Mouse (Mus musculus) megakaryocyte, adult 5-6 weeks (primary cell): ENCODE results near the gene Zcchc4. TPM values are rescaled to one million over a fixed set of nuclear protein-coding genes. Genes with fewer than 3 reads are reported as not detected.

Experiments
- ATAC-seq: 2 replicates; pipeline ENCODE4 v1.8.0; 2016; ENCODE audit warnings: mild to moderate bottlenecking, inconsistent platforms; ENCODE audit not compliant: poor library complexity, severe bottlenecking
- total RNA-seq, 2 experiments: library from RNA; stranded (forward) in 1 of 2; stranded (reverse) in 1 of 2; fragments of 153-499, 151-499 nt in 1 of 2; fragments of 221-1000, 200-1000 nt in 1 of 2; gene quantifications; 2 replicates each; pipeline versions ENCODE4 v1.2.3 to v1.2.4; 2015 to 2017

Gene Zcchc4
- total RNA-seq, 2 experiments from 2014 or later: 11.8 to 16.4 TPM

- ATAC-seq: peak; percentile 60
Measured at GRCm38 (mm10) chr5:52793230-52793629, 18.0 kb downstream of the Zcchc4 start.

GRCm38 (mm10) chr5:52794109-52794508 is 18.9 kb downstream of the Zcchc4 start:
- peak; percentile 53 for ATAC-seq

GRCm38 (mm10) chr5:52799274-52799985 is 24.2 kb downstream of the Zcchc4 start:
- ATAC-seq: no peak

- ATAC-seq: no peak
Measured at GRCm38 (mm10) chr5:52805801-52806200, 30.6 kb downstream of the Zcchc4 start.

DNA sequence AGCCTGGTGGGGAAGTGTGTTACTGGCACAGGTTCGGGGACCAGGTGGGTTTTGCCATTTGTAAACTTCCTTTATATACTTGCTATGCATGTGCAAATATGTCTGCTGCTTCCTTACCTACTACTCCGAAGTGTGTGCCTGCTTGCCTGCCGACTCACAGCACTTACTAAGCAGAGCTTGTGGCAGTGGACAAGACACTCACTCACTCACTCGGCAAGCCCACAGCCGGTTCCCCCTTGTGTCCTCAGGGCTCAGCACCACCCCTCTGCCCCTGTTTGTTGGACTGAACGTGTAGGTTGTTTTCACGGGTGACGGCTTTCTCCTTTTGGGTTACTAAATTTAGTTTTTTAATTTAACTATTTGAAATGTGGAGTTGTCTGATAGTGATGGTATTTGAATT is 31.1 kb downstream of the Zcchc4 start:
- ATAC-seq: no peak

GRCm38 (mm10) chr5:52807030-52807429 is 31.8 kb downstream of the Zcchc4 start:
- no peak for ATAC-seq

DNA sequence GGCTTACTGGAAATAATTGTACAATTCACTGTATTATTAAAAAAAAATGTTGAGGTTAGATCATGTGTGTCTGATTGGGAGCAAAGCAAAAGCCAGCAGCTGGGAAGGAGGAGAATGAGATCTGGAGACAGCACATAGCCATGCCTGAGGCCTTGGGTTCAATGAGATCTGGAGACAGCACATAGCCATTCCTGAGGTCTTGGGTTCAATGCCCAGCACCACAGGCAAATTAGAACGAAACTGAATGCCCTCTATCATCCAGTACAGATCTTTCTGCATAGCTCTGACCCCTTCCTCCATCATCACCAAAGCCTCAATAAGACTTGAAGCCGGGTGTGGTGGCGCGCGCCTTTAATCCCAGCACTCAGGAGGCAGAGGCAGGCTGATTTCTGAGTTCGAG is 35.2 kb downstream of the Zcchc4 start:
- ATAC-seq: no peak

GRCm38 (mm10) chr5:52811056-52811455 is 35.8 kb downstream of the Zcchc4 start:
- ATAC-seq: no peak

GRCm38 (mm10) chr5:52812456-52812855 is 37.2 kb downstream of the Zcchc4 start:
- no peak for ATAC-seq

GRCm38 (mm10) chr5:52813312-52813711 is 38.1 kb downstream of the Zcchc4 start:
- no peak for ATAC-seq

GRCm38 (mm10) chr5:52818676-52819075 is 43.5 kb downstream of the Zcchc4 start:
- ATAC-seq: no peak

DNA sequence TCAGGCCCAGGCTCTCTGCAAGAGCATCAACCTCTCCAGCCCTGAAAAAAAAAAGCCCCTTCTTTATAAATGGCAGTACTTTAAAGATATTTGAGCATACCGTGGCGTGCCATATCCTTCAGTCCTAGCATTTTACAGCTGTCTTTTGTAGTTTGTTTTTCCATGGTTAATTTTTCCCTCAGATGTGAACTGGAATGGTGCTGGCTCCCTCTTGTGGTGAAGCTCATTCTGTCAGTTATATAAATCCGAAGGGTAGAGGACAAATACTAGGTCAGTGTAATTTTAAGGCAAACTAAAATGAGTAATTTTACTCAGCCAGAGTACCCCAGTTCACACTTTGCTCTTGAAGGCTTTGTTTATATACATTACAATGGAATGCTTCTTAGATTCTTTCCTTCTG is 46.5 kb downstream of the Zcchc4 start:
- ATAC-seq: no peak

DNA sequence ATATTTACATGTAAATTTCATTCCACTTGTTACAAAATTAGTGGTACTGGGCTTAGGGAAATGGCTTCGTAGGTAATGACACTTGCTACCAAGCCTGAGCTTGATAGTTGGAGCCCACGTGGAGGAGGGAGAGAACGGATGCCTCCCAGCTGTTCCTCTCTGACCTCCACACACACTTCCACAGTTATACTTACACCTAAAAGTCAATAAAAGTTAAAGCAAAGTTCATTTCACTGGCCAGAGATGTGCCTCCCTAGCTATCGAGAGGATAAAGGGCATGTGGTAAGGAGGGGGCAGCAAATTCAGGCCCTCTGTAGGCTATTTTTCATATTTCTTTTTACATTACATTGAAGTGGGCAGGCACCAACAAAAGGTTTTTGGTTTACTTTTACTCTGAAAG is 52.7 kb downstream of the Zcchc4 start:
- ATAC-seq: no peak

DNA sequence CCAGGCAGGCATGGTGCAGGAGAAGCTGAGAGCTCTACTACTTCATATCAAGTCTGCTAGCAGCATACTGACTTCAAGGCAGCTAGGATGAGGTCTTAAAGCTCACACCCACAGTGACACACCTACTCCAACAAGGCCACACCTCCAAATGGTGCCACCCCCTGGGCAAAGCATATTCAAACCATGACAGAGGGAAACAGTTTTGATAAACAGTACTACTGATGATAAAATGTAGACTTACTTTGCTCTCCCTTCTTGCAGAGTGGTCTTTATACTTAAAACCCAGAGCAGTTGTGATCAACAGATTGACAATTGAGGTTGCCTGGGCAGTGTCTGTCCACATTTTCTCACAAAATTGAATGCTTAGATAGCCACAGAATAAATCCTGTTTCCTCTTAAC is 57.8 kb downstream of the Zcchc4 start:
- ATAC-seq: no peak

DNA sequence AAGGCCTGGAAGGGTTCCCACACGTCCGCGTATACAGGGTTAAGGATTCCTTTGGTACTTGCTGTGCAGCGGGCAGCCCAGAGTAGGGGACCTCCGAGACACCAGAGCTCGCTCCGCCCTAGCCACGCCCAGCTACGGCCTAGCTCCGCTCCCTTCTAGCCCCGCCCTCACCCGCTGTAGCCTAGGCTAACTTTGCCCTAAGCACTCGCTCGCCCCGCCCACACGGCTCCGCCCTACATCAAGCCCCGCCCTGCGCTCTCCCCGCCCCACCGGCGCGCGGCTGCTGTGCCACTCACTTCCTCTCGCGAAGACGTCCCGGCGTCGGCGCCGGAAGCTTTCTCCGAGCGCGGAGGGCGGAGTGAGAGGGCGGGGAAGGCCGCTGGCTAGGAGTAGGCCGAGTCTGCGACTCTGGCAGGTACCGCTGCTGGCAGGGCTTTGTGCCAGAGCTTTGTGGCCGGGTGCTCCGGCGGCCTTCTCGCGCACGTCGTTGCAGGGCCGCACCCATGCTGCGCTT is 58.6 kb downstream of the Zcchc4 start, which contains the start of gene Anapc4:
TSS of gene Anapc4 (plus strand) at position 252 of the 514 bp plus-strand sequence.
- ATAC-seq: peak; percentile 99

DNA sequence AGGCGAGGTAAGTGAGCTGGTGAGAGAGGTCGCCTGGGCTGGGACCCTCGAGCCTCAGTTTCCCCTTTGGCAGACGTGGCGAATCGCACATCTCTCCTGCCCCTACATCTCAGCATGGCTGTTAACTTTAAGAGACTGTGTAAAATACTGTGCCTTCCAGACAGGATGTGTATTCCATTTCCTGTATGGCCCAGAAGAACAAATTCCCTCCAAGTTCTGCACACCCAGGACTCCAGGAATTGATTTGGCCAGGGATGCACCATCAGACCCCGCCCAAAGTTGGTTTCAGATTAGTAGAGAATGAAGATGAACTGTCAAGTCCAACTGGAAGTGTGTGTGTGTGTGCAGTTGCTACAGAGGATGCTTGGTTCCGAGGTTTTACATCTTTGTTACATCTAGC is 59.2 kb downstream of the Zcchc4 start:
- ATAC-seq: no peak

DNA sequence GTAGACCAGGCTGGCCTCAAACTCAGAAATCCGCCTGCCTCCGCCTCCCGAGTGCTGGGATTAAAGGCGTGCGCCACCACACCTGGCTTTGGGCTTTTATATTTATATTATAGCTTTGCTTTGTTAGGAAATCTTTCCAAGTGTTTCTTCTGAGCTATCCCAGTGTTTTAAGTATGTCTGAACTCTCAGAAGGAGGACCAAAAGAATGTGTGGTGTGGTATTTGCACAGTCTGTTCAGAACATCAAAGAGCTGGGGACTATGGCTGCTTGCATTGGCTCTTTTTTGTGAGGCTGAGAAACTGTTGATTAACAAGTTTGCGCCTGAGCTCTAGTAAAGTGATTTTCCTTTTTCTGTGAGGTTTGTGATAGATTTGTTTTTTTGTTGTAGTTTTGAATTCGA is 69.1 kb downstream of the Zcchc4 start:
- no peak for ATAC-seq

GRCm38 (mm10) chr5:52855727-52856126 is 80.5 kb downstream of the Zcchc4 start:
- ATAC-seq: no peak

DNA sequence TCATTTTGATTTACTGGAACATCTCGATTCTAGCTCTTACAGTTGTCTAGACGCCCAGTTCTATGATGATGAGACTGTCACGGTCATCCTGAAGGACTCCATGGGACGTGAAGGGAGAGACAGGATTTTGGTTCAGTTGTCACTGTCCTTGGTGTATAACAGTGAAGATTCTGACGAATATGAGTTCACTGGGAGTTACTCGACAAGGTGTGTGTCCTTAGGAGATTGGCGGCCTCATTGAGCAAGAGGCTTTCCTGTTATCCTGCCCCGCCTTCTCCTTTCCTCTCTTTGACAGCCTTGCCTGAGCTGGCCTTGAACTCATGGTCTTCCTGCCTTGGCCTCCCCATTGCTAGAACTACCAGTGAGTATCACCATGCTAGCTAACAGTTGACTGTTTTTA is 89.2 kb downstream of the Zcchc4 start:
- ATAC-seq: no peak

DNA sequence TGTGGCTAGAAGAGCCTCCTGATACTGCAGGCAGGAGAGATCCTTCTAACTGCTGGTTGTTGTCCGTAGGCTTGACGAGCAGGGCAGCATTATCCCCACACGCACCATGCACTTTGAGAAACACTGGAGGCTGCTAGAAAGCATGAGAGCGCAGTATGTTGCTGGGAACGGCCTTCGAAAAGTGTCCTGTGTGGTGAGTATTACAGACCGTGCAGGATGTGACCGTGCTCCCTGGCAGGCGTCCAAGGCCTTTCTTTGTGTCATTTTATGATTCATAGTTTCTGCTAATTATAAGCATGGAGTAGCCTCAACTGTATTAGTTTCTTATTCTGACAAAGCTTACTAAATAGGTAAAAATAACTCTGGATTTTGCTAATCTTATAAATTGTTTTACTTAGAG is 90.6 kb downstream of the Zcchc4 start:
- no peak for ATAC-seq

- ATAC-seq: no peak
Measured at GRCm38 (mm10) chr5:52866361-52867155, 91.3 kb downstream of the Zcchc4 start.
